Mouse (Mus musculus) CD4-positive, CD25-positive, alpha-beta regulatory T cell, adult 2 months (primary cell): Measurements from ENCODE around the gene Nelfe.
"Not testable (repeated sequence)": the region's sequence is repeated elsewhere in the genome, so short reads cannot be mapped to it uniquely, and the experiment has no call there.

ENCODE experiments used
- DNase-seq: peaks from one replicate; pipeline ENCODE4 v3.0.0-alpha.2; 2012; ENCODE audit warnings: low read depth, low spot score

The Nelfe gene

DNA sequence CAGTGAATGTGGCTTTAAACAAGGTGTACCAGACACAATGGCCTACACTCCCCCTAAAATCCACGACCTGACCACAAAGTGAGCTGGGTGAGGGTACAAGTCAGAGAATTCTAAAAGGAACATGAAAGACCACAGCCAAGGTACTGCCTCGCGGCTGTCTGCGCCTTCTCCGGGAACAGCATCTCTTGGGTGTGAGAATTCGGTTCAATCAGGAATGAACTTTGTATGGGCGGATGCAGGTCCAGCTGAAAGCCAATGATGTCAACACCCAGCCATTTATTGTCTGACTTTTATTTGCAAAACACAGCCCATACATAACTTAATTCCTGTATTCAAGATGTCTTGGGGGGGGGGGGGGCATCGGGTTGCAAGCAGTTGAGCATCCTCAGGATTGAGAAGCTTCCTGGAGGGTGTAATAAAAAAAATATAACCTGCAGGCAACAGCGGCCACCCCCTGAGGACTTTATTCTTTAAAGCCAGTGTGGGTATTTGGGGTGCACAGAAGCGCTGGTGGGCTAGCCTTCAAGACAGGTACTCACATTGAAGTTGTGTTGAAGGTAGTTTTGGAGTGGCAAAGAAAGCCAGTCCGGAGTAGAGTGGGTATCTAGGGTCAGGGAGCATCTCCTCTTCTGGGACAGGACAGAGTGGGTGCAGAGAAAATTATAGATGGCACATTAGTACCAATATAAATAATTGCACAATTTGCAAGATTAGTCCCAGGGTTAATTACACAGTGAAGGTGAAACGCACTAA is 43.1 kb downstream of the Nelfe start:
- no peak for DNase-seq

GRCm38 (mm10) chr17:34894074-34894597 is 43.9 kb downstream of the Nelfe start:
- peak; percentile 93 for DNase-seq

DNA sequence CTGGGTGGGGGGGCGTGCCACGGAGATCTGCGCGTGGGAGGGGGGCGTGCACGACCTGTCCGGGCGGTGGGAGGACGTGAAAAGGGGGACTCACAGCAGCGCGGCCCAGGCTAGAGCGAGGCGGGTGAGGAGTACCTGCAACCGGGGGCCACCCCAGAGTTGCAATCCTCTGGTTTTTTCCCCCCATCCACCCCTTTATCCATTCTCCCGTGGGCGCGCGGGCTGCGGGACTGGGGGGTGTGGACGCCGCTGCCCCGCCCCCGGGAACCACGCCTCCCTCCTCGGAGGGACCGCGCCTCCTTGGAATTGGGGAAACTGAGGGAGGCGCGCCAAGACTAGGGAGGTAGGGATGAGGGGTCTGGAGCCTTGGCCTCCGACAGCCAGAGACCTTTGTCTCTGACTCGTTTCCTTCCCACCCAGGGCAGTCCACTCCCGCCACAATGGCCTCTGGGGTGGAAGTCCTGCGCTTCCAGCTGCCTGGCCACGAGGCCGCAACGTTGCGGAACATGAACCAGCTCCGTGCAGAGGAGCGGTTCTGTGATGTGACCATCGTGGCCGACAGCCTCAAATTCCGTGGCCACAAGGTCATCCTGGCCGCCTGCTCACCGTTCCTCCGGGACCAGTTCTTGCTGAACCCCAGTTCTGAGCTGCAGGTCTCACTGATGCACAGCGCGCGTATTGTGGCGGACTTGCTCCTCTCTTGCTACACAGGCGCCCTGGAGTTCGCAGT is 44.8 kb downstream of the Nelfe start:
- DNase-seq, result peak; percentile 44

- no peak for DNase-seq
Measured at GRCm38 (mm10) chr17:34895724-34896123, 45.5 kb downstream of the Nelfe start.

- peak; percentile 70 for DNase-seq
Measured at GRCm38 (mm10) chr17:34896366-34896765, 46.2 kb downstream of the Nelfe start.

DNA sequence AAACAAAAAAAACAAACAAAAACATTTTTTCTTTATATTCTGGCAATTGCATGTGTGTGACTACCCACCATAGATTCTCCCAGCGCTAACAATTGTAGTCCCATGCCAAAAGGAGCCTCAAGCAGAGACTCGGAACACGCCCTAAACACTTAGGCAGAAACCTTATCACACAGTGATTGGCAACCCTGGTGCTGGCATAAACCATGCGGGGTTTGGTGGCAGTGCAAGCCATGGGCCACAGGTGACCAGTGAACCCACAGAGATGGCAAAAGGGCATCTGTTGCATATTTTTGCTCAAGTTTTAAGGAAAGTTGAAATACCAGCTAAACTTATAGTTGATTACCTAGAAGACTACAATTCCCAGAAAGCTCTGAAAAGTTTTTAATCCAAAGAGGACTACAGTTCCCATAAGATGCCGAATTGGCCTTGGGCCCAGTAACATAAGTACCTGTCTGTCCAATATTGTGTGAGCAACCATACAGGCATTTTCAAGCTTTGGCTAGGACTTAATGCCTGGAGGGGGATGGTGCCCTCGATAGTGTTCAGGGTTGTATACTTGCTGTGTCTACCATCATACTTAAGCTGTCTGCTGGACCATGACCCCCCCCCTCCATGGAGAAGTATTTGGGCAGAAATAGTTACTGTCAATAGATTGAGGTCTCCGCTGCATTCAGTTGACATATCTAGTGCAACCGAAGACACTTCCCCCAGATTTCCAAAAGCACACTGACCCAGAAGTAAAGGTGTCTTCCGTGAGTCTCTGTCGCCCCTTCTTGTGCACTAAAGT is 47.4 kb downstream of the Nelfe start:
- DNase-seq, result no peak

GRCm38 (mm10) chr17:34898160-34898586 is 48.0 kb downstream of the Nelfe start, which contains the start of the genes C2 and Ehmt2:
TSS of gene C2 (minus strand) at chr17:34898265.
TSS of gene Ehmt2 (plus strand) at chr17:34898469.
- DNase-seq, result peak; percentile 84

- peak; percentile 51 for DNase-seq
Measured at GRCm38 (mm10) chr17:34898706-34899052, 48.5 kb downstream of the Nelfe start.

DNA sequence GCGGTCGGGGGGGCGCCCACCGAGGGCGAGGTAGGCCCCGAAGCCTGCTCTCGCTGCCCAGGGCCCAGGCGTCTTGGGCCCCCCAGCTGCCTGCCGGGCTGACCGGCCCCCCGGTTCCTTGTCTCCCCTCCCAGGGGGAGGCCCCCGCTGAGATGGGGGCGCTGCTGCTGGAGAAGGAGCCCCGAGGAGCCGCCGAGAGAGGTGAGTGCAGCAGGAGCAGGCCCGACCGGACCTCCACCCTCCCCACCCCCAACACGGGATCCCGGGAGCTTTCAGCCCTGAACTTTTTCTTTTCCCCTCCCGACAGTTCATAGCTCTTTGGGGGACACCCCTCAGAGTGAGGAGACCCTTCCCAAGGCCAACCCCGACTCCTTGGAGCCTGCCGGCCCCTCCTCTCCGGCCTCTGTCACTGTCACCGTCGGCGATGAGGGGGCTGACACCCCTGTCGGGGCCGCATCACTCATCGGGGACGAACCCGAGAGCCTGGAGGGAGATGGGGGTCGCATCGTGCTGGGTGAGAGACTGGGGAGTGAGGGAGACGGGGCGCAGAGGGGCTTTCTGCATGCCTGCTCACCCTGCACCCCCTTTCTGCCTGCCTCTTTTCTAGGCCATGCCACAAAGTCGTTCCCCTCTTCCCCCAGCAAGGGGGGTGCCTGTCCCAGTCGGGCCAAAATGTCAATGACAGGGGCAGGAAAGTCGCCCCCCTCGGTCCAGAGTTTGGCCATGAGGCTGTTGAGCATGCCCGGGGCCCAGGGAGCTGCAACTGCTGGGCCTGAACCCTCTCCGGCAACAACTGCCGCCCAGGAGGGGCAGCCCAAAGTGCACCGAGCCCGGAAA is 49.1 kb downstream of the Nelfe start:
- DNase-seq, result peak; percentile 52

DNA sequence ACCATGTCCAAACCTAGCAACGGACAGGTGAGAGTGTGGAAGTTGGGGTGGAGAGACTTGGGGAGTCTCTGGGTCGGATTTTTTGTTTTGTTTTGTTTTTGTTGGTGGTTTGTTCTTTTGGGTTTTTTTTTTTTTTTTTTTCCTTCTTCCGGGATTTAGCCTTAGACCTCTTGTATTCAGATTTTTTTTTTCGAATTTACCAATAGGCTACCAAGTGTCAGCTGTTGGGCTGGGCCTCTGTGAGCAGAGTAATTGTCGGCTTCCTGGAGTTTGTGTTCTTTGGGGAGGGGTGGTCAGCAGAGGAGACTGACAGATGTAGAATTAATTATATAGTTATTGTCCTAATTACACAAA is 49.7 kb downstream of the Nelfe start:
- DNase-seq, result peak; percentile 51

GRCm38 (mm10) chr17:34900826-34901225 is 50.6 kb downstream of the Nelfe start:
- DNase-seq, result not testable (repeated sequence)

GRCm38 (mm10) chr17:34901948-34902347 is 51.8 kb downstream of the Nelfe start:
- not testable (repeated sequence) for DNase-seq

DNA sequence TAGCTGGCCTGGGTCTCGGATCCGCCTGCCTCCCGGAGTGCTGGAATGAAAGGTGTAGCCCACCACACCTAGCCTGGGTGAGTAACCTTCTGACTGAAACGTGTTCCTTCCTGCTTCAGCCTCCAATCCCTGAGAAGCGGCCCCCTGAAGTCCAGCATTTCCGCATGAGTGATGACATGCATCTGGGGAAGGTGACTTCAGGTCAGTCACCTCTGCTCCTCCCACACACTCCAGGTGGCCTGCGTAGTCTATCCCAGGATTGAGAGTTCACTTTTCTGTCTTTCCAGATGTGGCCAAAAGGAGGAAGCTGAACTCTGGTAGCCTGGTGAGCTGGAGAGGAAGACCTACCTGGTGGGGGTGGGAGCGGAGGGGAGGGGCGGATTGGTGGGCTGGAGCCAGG is 52.7 kb downstream of the Nelfe start:
- no peak for DNase-seq
